Mouse (Mus musculus): ENCODE results near the gene Kcng4.

The Kcng4 gene

DNA sequence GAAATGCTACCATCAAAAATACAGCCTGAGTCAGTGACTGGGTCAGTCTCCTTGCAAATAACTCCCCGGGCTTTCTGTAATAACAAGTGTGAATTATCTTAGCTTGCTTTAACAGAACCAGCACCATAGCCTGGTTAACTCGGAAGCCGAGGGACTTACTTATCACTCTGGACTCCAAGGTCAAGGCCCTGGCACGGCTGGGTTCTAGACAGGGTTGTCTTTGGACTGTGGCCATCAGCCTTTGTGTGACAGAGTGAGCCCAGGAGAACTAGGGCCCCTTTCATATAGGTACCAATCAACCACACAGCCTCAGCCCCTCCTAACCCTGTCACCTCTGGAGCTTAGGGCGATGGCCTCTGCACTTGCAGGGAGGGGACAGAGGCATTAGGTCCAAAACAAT lies 5.6 kb upstream of the Kcng4 start:
- DNase-seq (ENCODE audit: low spot score in 2 of 2): no peak

DNA sequence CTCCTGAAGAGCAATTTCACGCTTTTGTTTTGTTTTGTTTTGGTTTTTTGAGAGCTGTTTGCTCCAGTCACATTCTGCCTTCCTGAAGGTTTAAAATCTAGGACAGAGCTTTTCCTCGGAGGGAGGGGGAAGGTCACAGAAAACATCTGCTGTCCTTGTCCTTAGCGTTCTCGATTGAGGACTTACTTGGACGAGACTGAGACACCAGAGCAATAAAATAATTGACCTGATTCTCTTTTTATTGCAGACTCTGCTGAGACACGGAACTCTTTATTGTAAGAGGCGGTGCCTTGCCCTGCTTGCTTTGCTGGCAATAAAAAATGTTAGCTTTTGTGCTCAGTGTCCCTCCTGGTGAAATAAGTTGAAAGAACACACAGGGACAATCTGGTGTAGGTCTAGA lies 4.3 kb upstream of the Kcng4 start:
- no peak for DNase-seq (ENCODE audit: low spot score in 2 of 2)

DNA sequence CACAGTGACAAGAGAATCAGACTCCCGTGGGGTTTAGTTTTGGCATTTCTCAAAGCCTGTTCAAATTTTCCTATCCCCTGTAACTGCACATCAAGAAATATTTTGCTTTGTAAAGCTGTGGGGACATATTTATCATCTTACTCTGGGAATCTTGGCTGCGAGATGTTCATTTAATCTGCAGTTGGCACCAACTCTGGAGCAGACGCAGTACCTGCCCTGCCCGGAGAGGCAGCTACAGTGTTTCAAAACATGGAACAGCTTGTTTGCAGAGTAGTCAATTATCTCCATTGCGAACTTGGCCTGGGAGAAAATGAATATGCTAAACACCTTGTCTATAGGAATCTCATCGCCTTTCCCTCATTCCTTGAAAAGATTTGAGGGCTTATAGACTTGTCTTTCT lies 2.8 kb upstream of the Kcng4 start:
- no peak for DNase-seq (ENCODE audit: low spot score in 2 of 2)

DNA sequence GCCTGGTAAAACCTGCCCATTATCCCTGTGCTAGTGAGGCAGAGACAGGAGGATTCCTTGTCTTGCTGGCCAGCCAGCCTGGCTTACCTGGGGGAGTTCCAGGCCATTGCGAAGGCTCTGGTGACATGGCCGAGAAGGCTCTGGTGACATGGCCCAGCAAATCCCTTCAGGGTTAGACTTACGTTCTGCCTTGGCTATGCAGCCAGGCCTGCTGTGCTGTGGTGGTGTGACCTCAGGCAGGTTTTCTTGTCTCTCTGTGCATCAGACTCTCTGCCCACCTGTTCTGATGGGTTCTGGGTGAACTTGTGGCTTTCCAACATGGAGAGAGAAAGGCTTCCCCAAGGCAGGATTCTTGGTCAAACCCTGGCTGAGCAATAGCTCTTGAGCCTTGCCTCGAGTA lies 1.9 kb upstream of the Kcng4 start:
- no peak for DNase-seq (ENCODE audit: low spot score in 2 of 2)

DNA sequence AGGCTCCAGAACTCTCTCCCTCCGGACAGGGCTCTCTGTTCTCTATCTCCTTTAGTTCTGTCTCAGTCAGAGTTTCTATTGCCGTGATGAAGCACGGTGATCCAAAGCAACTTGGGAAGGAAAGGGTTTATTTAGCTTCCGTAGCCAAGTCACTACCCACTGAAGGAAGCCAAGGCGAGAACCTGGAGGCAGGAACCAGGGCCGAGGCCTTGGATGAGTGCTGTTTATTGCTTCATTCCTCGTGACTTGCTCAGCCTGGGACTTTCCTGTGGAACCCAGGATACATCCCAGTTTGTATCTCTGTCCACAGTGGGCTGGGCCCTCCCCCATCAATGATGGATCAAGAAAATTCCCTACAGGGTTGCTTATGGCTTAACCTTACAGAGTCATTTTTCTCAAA lies 1.3 kb upstream of the Kcng4 start:
- no peak for DNase-seq (ENCODE audit: low spot score in 2 of 2)

DNA sequence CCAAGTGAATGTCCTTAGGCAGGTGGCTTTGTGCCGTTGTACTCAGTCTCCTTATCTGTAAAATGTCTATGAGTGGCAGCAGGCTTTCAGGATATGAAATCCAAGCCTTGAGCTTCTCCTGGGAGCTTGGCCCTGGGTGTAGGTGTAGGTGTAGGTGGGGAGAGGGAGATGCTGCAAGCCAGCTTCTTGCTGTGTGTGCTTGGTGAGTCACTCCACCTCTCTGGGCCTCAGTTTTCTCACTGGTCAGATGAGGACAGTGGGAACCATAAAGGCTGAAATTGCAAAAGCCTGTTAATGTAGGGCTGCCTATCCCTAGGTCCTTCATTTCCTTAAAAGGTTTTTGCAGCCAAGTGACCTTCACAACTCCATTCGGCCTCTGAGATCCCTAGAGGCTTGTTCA lies 478 bp upstream of the Kcng4 start:
- DNase-seq (ENCODE audit: low spot score in 2 of 2): no peak

DNA sequence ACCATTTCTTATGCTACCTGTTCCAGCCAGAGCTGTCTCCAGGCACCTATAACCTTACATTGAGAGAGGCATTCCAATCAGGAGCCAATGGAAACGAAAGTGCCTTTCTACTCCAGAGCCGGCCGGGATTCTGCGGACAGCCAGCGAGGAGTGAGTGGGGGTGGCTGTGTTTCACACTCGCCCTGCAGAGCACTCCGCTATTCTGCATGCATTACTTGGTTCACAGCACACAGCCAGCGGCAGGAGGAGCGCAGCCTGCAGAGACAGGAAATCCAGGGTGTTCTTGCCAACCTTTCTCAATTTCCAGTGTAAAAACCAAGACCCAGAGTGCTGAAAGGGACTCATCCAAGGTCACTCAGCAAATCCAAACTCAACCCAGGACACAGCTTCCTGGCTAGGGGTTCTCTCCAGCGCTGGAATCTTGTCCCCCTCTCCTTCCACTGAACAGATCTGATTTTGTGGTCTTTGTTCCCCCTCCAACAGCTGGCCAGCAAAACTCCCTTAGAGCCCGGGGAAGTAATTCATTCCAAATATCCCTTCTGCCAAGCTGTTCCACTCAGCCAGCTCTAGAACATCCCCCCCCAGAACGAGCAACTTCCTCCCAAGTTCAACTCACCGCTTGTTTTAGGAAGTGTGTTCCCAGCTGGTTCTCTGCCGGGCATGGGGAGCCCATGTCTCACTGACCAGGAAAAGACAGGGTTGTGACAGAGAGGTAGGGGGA lies 704 bp downstream of the Kcng4 start:
- no peak for DNase-seq (ENCODE audit: low spot score in 2 of 2)

DNA sequence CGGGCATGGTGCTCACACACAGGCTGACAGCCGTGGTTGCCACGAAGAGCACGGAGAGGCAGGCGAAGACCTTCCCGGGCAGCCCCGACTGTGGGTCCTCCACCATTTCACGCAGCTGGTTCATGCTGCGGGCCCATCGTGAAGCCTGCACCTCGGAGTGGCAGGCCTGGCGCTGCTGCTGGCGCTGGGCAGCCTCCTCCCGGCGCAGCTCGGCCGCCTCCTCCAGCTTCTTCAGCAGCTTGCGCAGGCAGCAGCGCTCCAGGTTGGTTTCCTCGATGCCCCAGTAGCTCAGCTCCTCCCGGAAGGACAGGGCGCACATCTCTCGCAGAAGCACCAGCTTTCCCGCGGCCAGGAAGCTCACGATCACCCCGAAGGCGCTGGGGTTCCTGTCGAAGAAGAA lies 2.6 kb downstream of the Kcng4 start:
- DNase-seq (ENCODE audit: low spot score in 2 of 2): no peak

DNA sequence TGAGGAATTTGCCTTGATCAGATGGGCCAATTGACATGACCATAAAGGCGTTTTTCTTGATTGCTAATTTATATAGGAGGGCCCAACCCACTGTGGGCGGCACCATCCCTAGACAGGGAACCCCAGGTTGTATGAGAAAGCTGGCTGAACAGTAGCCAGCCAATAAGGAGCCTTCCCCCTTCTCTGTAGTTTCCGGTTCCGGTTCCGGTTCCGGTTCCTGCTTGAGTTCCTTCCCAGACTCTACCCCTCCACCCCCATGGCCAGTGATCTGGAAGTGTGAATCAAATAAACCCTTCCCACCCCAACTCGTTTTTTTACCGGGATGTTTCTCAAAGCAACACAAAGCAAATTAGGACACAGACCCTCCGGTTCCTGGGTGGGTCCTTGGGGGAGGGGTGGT lies 3.2 kb downstream of the Kcng4 start:
- no peak for DNase-seq (ENCODE audit: low spot score in 2 of 2)

DNA sequence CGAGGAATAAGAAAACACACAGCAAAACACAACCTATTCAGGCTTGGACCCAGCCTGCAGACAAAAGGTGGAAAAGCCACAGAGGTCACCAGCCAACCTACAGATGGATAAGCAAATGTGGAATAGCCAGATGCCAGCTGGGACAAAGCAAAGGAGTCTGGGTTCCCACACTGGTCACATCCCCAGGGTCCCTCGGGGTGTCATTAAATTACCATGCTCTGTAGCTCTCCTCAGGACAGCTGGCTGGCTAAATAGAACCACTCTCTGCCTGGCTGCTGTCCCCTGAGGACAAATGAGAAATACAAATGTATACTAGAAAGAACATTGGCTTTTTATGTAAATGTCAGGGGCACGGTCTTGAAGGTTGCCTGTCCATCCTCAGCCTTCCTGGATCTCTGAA lies 4.6 kb downstream of the Kcng4 start:
- DNase-seq (ENCODE audit: low spot score in 2 of 2): no peak

DNA sequence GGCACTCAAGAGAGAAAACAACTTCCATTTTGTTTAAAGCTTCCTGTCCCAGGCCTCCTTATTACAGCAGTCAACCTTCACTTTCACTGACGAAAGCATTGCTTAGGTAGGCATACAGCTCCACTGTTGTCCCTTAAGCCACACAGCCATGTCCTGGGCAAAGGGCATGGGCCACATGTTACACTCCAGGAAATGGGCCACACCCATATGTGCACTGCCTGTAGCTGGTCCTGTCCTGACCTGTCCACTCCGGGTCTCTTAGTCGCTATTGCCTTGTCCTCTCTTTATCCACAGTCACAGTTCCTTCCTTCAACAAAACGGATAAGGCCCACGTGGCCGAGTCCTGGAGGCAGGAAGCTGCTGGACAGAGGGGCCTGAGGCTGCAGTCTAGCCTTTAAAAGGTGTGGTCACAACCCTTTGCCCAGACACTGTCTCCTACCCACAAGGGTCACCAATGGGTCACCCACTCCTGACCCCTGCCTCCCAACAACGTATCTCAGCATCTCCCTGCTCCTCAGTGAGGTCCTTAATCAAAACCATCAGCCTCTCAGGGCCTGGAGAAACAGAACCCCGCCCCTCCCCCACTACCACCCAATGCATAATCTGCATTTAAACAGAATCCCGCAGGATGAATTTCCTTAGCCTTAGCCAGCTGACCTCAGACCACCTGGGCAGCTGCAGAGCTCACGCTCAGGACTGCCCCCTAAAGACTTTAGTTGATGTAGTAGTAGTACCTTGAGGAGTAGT lies 7.7 kb downstream of the Kcng4 start:
- no peak for DNase-seq (ENCODE audit: low spot score in 2 of 2)

DNA sequence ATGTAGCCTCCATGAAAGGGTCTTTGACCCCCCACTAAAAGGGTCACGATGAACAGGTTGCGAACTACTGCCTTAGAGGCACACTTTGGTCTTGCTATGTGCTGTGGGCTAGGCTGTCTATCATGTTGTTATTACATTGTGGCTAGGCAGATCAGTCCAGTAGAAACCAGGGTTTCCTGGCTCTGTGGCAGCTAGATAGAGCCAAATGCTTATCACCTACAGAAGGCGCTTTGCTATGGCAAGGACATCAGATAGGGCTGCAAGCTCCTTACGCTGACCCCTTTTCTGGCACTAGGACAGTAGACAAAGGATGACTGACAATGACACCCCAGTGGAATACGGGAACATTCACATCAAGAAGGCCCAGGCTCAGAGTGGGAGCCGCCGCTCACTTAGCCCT lies 8.3 kb downstream of the Kcng4 start:
- no peak for DNase-seq (ENCODE audit: low spot score in 2 of 2)

DNA sequence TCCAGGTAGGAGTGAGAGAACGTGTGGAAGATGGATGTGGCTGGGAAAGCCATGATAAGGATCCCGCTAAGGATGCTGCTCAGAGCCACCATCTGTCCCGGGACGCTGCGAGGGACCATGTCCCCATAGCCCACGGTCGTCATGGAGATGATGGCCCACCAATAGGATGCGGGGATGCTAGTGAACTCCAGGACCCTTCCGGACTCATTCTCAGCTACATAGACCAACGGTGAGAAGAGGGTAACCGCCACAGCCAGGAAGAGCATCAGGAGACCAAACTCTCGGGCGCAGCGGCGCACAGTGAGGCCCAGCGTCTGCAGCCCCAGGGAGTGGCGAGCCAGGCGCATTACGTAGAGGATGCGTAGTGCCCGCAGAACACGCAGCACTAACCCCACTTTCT lies 9.7 kb downstream of the Kcng4 start:
- no peak for DNase-seq (ENCODE audit: low spot score in 2 of 2)

DNA sequence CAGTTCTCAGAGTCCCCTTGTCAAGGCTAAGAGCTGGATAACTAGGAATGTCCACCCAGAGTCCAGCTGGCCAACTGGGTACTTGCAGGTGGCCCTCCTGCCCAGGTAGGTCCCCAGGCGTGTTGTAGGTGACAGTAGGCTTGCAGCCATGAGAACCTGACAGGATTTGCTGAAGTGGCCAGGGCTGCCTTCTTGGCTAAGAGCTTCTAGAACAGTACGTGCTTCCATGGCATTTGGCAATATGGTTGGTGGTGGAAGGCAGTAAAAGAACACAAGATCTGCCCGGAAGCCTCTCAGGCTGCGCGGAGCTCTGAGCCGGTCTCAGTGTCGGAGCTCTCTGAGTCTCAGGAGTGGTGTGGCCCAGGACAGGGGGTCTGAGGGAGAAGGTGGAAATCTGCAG lies 10.6 kb downstream of the Kcng4 start:
- no peak for DNase-seq (ENCODE audit: low spot score in 2 of 2)

DNA sequence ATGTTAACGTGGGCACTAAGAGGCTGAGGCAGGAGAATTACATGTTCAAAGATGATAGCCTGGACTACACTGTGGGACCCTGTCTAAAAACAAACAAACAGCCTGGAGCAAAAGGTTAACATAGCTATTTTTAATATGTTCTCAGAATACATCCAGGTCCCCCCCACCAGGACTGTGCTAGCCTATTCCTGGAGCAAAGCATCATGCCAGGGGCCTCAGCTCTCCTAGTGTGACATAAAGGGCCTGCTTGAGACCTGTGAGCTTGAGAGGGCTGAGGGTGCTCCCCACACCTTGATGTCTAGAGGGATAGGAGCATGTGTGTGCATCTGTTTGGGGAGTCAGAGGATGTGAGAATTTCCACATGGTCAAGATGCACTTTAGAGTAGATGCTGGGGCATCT lies 11.7 kb downstream of the Kcng4 start:
- DNase-seq (ENCODE audit: low spot score in 2 of 2): no peak

DNA sequence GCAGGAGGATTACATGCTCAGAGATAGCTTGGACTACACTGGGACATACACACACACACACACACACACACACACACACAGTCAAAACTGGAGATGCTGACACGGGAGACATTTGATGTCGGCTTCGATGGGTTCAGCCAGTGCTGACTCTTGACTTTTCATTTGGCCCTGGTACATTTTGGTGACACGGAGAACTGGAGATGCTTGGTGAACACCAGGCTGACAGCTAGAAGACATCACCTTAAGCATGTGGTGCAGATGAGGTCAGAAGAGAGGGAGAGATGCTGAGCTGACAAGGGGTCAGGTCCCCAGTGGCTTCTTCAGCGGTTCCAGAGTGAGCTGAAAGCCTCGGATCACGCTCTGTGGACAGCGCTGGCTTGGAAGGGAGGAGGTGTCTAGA lies 12.4 kb downstream of the Kcng4 start:
- no peak for DNase-seq (ENCODE audit: low spot score in 2 of 2)

DNA sequence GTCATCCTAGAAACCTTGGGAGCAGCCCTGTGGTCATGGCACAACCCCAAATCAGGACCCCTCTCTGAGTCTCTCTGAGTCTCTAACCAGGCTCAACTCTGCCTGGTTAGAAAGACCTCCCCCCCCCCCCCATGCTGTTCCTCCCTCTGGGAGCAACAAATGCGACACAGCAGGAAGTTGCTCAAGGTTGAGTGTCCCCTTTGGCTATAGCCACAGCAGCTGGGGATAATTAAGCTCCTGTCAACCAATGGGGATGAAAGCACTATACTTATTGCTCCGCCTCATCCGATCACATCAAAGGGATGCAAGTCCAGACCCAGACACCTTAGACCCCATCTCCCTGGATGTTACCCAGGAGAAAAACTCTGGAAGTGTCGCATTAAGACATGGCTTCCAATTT lies 12.9 kb downstream of the Kcng4 start:
- DNase-seq (ENCODE audit: low spot score in 2 of 2): no peak

DNA sequence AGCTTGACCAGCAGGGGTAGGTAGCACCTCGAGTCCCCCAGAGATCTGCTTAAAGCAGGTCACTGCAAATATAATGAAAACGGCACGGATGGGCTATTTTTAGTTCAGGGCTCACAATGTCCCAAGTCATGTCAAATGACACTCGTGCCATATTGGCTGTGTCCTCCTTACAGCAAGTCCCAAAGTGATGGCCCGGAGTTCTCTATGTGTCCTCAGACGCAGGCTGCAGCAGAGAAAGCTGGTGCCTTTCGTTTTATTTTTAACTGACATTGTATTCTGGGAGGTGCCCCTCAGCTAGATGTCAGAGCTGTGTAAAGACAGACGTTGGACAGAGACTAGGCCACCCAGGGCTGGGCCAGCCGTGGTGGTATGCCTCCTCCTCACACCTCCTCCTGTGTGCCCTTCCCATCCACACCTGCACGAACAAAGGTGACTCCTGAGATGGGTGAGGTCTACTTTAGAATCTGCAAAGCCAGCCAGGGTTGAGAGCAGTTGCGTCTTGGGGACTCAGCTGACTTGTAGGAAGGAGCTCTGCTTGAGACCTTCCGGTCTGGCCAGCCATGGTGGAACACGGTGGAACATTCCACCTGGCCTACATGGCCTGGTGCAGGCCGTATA lies 14.5 kb downstream of the Kcng4 start:
- DNase-seq (ENCODE audit: low spot score in 2 of 2): no peak

DNA sequence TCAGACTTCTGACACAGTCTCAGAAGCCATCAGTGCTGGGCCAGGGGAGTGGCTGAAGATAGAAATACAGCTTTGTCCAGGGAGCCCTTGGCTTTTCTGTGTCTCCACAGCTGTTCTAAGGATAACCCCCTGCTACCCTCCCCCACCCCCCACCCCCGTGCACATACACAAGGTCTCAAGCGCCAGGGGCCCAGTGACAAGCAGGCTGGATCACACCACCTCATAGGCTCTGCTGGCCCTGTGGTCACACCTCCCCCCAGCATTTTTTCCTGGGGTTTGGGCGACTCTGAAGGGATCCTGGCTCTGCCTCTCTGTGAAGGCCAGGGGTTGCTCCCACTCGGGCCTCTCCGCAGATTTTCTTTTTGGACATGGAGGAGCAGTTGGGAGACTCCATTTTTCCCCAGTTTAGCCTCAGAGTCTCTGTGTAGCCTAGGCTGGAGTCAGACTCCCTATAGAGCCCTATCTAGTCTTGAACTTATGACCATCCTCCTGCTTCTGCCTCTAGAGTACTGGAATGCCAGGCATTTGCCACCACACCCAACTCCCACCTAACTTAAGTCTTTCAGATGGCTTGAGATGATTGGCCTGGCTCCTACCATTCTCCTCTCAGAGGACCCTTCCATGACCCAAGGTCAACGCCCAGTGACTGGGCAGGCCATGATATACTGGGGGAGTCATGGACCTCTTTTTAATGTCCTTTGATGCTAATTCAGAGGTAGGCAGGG lies 15.2 kb downstream of the Kcng4 start:
- DNase-seq (ENCODE audit: low spot score in 2 of 2): no peak

DNA sequence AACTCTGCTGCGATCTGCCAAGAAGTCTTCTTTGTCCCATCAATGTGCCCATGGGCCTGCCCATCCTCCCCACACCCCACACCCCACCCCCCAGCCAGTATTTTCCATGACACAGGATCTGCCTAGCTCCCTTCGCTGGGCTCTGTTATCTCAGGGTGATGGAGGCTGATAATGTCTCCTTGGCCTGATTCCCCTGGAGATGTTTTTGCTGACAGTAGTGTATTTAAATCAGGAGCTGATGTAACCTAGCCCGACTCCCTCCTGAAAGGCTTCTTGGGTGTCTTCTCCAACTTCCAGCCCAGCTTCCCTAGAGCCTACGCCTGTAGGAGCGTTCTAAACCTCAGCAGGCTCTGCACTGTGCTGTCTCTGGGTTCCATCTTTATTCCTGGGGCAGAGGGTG lies 16.6 kb downstream of the Kcng4 start:
- DNase-seq (ENCODE audit: low spot score in 2 of 2): no peak

DNA sequence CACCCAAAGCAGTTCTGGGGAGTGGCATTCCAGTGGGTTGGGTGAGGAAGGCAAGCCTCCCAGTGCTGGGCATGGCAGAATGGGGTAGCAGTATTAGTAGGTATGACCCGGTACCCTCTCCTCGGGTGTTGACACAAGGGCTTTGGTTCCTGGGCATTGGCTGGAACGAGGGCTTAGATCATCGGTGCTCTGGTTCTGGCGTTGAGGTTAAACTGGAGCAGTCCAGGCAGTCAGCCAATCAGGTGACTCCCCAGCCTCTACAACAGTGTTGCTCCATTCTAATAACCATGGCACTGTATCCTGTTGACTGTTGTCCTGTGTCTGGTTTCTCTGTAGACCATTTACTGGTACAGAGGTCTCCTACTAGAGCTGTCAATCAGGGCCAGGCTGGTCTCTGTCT lies 17.9 kb downstream of the Kcng4 start:
- no peak for DNase-seq (ENCODE audit: low spot score in 2 of 2)

DNA sequence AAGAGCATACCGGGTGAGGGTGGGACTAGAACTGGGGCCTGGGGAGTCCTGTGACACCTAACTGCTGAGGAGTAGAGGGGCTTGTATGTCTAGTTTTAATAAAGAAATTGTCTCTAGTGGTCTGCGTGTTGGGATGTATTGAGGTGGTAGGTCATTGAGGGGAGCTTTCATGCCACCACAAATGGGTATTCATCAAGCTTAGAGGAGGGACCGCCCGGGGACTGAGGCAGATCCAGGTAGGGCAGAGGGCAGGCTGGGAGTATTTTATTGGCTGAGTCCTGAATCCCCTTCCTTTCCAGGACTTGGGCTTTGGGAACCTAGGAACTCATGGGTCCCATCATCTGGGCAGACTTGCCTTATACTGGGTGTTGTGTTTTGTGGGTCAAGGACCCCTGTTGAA lies 18.7 kb downstream of the Kcng4 start:
- no peak for DNase-seq (ENCODE audit: low spot score in 2 of 2)

DNA sequence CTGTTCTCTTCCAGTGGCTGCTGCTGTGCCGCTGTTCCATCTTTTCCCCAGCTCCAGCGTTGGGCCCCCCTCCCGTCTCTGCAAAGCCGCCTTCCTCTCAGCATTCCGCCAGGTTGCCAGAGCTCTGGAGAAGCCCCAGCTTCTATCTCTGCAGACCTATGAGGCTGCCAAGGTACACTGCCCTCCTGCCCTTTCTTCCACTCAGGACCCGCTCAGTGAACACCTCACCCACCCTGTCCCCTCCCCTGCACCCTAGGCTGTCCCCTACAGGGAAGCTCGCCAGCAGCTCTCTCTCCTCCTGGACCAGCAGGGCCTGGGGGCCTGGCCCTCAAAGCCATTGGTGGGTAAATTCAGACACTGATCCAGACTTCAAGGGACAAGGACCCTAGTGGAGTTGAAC lies 19.1 kb downstream of the Kcng4 start:
- DNase-seq (ENCODE audit: low spot score in 2 of 2): no peak

Measured in spleen, postnatal 10 days (tissue).